Comparison of ENCODE assay signal across 18 mouse cellular contexts in genomic region chr16:23921697-23922096, GRCm38 (mm10). TPM values are rescaled to one million over a fixed set of nuclear protein-coding genes. Genes with fewer than 3 reads are reported as not detected.
DNase-seq lines count a peak whose midpoint lies in the region; TF ChIP-seq lines count a peak whose summit lies in the region.
"Had no signal": no experiment of that assay in that cellular context is flagged by ENCODE, and none has a peak within 500 bp of the region (broad histone marks: within the 10 kb centered on the region; RNA-seq: fewer than 3 reads in every experiment).

No protein-coding gene starts in this region.

- no peak overlapping the region for H3K9ac ChIP-seq in ES-E14 (ENCODE audit: insufficient read depth, low read depth, low read length, poor library complexity, severe bottlenecking)
- H3K9ac ChIP-seq: embryonic facial prominence, embryonic 12.5 days; forebrain, embryonic 12.5 days had no signal

- in situ Hi-C loops in ES-E14 (cut with MboI; ENCODE audit: low sequenced_read_pairs in 2 of 2, unreplicated experiment in 2 of 2) = no loop called here

- peaks cover 2 to 5% of the 10 kb centered on the region in 2 experiments; a peak in 2 of 4 replicates for H3K4me1 ChIP-seq in ES-E14 (ENCODE audit: control insufficient read depth in 2 of 2, insufficient read depth in 2 of 2, low read length in 2 of 2, poor library complexity in 1 of 2)
- H3K4me1 ChIP-seq: embryonic facial prominence, embryonic 10.5 days; embryonic facial prominence, embryonic 12.5 days; forebrain, embryonic 12.5 days had no signal

- H3K36me3 ChIP-seq in ES-E14 (ENCODE audit: control insufficient read depth, insufficient read depth, low read length, poor library complexity, severe bottlenecking) = no peaks in the 10 kb centered on the region
- H3K36me3 ChIP-seq: embryonic facial prominence, embryonic 10.5 days; embryonic facial prominence, embryonic 12.5 days; forebrain, embryonic 12.5 days had no signal

- H3K4me3 ChIP-seq in ES-E14 (ENCODE audit: insufficient read depth in 1 of 2, low read depth in 1 of 2, low read length in 2 of 2, poor library complexity in 1 of 2, severe bottlenecking in 1 of 2) = no peak overlapping the region
- H3K4me3 ChIP-seq: embryonic facial prominence, embryonic 10.5 days; embryonic facial prominence, embryonic 12.5 days; forebrain, embryonic 12.5 days had no signal

- peak; percentile 68 for DNase-seq in ES-CJ7 (ENCODE audit: low read depth, low spot score)
- DNase-seq in ES-E14 (ENCODE audit: low read depth, low spot score) = no peak
- peak; percentile 80 for DNase-seq in ZHBTc4 (ENCODE audit: low read depth, low spot score)
- DNase-seq in heart, adult 11 months = no peak
- DNase-seq in cerebellum, adult 9-10 months = no peak
- DNase-seq: adrenal gland, adult 2 months; adrenal gland, postnatal 10 days; adrenal gland, postnatal 25 days; cerebellum, adult 11 months; cerebellum, adult 18-20 months; cerebellum, adult 8-10 months; cerebellum, postnatal 10 days; cerebellum, postnatal 25 days had no signal

- H3K27ac ChIP-seq in ES-E14 (ENCODE audit: insufficient read depth, low read depth, low read length, poor library complexity, severe bottlenecking) = peak overlapping the region; percentile 56; the same call in 1 of the 2 replicates
- H3K27ac ChIP-seq: embryonic facial prominence, embryonic 10.5 days; embryonic facial prominence, embryonic 12.5 days; forebrain, embryonic 12.5 days had no signal

- no peaks in the 10 kb centered on the region for H3K9me3 ChIP-seq in ES-E14 (ENCODE audit: control insufficient read depth, insufficient read depth, low read depth, low read length)
- H3K9me3 ChIP-seq: embryonic facial prominence, embryonic 10.5 days; embryonic facial prominence, embryonic 12.5 days; forebrain, embryonic 12.5 days had no signal

TF ChIP-seq in ES-E14, 5 proteins besides CTCF, POLR2A, EP300 and RAD21:
- TF ChIP-seq ZC3H11A (IDR thresholded peaks at IDR 0.05; ENCODE audit: borderline replicate concordance, low read depth, low read length) (no peak), MAFK (IDR thresholded peaks at IDR 0.05; ENCODE audit: insufficient read depth, low read depth, low read length) (no peak), HCFC1 (IDR thresholded peaks at IDR 0.05; ENCODE audit: borderline replicate concordance, insufficient read depth, low read length) (no peak), ZNF384 (IDR thresholded peaks at IDR 0.05; ENCODE audit: low read depth, low read length) (no peak), CHD2 (IDR thresholded peaks at IDR 0.05; ENCODE audit: low read depth, low read length) (no peak)

RNA-seq across cellular contexts. Expression of gene Rtp2, which starts 10.5 kb away (rescaled TPM):
- total RNA-seq in ES-E14 (2012; rRNA removed) = 0.18 TPM in 1 of 2 replicates, not detected in the other
- total RNA-seq: adrenal gland, adult 2 months; adrenal gland, postnatal 10 days; adrenal gland, postnatal 25 days; adrenal gland, postnatal 4 days; MEL had no signal

RNA-seq across cellular contexts. Expression of gene Sst, which starts 30.9 kb away (rescaled TPM):
- 0.37 TPM in 1 of 2 replicates, not detected in the other for total RNA-seq in ES-E14 (2012; rRNA removed)
- total RNA-seq: adrenal gland, postnatal 25 days; MEL had no signal

Comparison
In these comparisons a context has a peak if more than half of its experiments do, and no peak if none do; other contexts are left out.
1. DNase-seq: peak in ES-CJ7 (single experiment) and ZHBTc4 (single experiment); none in ES-E14 (single experiment), heart, adult 11 months (single experiment) and cerebellum, adult 9-10 months (single experiment).